Mouse (Mus musculus): ENCODE measurements at regions not wholly inside any gene's neighbourhood (a gene's known extent, or its start where the extent isn't known, plus 50 kb on each side); places are given as distances from the start of the nearest gene placed in this dataset.

- TF ChIP-seq CTCF (IDR thresholded peaks at IDR 0.05; ENCODE audit: low read depth): no peak
- TF ChIP-seq EP300 (IDR thresholded peaks at IDR 0.05; ENCODE audit: low read depth): no peak
Observed at GRCm38 (mm10) chr16:42499514-42499913, 159.1 kb upstream of the Gap43 start.
